Mouse (Mus musculus) E14TG2a.4 (cell line): ENCODE results near the gene Kat2a.

Experiments used
- H3K27me3 ChIP-seq: 2 replicates; pipeline ENCODE4 v1.6.1; 2014; ENCODE audit warnings: low read length, control low read depth; ENCODE audit not compliant: insufficient read depth
- H3K36me3 ChIP-seq: 2 replicates; pipeline ENCODE4 v1.6.1; 2014; ENCODE audit warnings: low read length, control low read depth; ENCODE audit not compliant: insufficient read depth
- H3K4me1 ChIP-seq: replicated peaks from 2 replicates; pipeline ENCODE4 v1.6.1; 2014; ENCODE audit warnings: low read depth, low read length, control low read depth
- H3K4me3 ChIP-seq: replicated peaks from 2 replicates; pipeline ENCODE4 v1.5.1; 2014; ENCODE audit warnings: mild to moderate bottlenecking, low read length
- H3K9me3 ChIP-seq: 2 replicates; pipeline ENCODE4 v1.6.1; 2014; ENCODE audit warnings: low read length, control low read depth
- CTCF ChIP-seq: conservative IDR thresholded peaks from 2 replicates; pipeline ENCODE4 v1.5.1; 2014; ENCODE audit warnings: low read length
- NANOG ChIP-seq: IDR thresholded peaks from 2 replicates; pipeline ENCODE4 v1.6.1; 2014; ENCODE audit warnings: borderline replicate concordance, low read length, mixed read lengths
- POU5F1 ChIP-seq: IDR thresholded peaks from 2 replicates; pipeline ENCODE4 v1.6.1; 2014; ENCODE audit warnings: low read length, borderline replicate concordance

Gene Kat2a

DNA sequence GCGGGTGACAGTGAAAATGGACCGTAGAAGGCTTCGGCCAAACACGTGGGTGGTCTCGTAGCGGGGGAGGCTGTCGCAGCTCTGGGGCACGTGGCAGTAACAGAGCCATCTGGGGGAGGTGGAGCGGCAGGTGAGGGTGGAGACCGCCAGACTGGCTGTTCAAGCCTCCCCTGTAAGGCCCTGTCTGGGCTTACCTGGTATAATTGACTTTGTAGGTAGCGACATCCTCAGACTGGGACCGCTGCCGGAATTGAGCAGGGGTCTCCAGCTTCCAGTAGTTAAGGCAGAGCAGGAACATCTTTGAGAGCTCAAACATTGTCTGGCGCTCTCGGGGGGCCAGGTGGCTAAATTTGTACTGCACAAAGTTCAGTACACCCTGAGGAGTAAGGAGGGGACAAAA lies 1.7 kb downstream of the Kat2a start:
- TF ChIP-seq NANOG = no peak
- TF ChIP-seq POU5F1 = no peak
- no peak for TF ChIP-seq CTCF
- H3K27me3 ChIP-seq = no peaks in the 10 kb centered on the region
- peak overlapping the region; percentile 94; the same call in 1 of the 2 replicates for H3K4me3 ChIP-seq
- peaks cover 74% of the 10 kb centered on the region for H3K4me1 ChIP-seq
- peaks cover 67% of the 10 kb centered on the region for H3K36me3 ChIP-seq
- no peaks in the 10 kb centered on the region for H3K9me3 ChIP-seq

- peaks cover 69% of the 10 kb centered on the region for H3K4me1 ChIP-seq
- TF ChIP-seq POU5F1 (no peak), CTCF (no peak), NANOG (no peak)
- peaks cover 70% of the 10 kb centered on the region for H3K36me3 ChIP-seq
- no peaks in the 10 kb centered on the region for H3K27me3 ChIP-seq
- H3K9me3 ChIP-seq = no peaks in the 10 kb centered on the region
- H3K4me3 ChIP-seq = no peak overlapping the region; the same call in 1 of the 2 replicates
Observed at GRCm38 (mm10) chr11:100709201-100709810, 3.0 kb downstream of the Kat2a start.

- Histone ChIP-seq H3K4me1 (peaks cover 64% of the 10 kb centered on the region), H3K4me3 (no peak overlapping the region), H3K27me3 (no peaks in the 10 kb centered on the region)
Observed at GRCm38 (mm10) chr11:100705095-100705747, 7.0 kb downstream of the Kat2a start.

DNA sequence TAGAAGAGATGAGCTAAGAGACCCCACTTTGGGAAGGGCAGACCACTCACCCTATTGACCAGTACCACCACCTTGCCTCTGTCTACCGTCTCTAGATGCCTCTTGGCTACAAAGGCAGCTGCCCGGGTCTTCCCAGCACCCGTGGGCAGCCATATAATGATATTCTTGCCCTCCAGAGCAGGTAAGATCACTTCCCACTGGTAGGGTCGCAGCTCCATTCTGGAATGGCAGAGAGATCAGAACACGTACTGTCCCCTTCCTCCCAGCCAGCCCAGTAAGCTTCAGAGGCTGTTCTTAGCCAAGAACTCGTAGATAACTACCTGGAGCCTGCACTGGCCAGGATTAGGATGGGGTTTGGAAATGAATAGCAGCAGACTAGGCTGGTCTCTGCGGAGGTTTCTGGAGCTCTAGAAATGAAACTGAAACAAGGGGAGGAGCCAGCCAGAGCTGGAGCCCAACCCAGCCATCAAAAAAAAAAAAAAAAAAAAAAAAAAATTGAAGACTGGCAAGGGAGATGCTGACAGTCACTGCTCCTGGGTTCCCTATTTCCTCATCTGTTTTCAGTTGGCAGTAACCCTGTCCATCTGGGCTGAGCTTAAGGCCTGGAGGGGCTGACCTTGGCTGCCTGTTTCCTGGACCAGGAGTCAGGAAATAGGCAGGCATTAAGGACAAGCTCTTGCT lies 8.3 kb downstream of the Kat2a start, which contains the start of gene Dhx58:
Gene Dhx58, minus strand, starts transcription at position 421 of the 681 bp plus-strand sequence.
- TF ChIP-seq CTCF (no peak), POU5F1 (no peak), NANOG (no peak)
- H3K4me1 ChIP-seq = peaks cover 51% of the 10 kb centered on the region
- H3K27me3 ChIP-seq = 0 out of 2 replicates have a peak, but pooled peaks cover 5% of the 10 kb centered on the region
- peaks cover 48% of the 10 kb centered on the region for H3K36me3 ChIP-seq
- no peaks in the 10 kb centered on the region for H3K9me3 ChIP-seq
- no peak within 1 kb of the TSS for H3K4me3 ChIP-seq

More at GRCm38 (mm10) chr11:100705095-100705747, 7.0 kb downstream of the Kat2a start:
- no peaks in the 10 kb centered on the region for H3K9me3 ChIP-seq
- peaks cover 61% of the 10 kb centered on the region for H3K36me3 ChIP-seq
- no peak for TF ChIP-seq NANOG
- no peak for TF ChIP-seq CTCF
- no peak for TF ChIP-seq POU5F1

DNA sequence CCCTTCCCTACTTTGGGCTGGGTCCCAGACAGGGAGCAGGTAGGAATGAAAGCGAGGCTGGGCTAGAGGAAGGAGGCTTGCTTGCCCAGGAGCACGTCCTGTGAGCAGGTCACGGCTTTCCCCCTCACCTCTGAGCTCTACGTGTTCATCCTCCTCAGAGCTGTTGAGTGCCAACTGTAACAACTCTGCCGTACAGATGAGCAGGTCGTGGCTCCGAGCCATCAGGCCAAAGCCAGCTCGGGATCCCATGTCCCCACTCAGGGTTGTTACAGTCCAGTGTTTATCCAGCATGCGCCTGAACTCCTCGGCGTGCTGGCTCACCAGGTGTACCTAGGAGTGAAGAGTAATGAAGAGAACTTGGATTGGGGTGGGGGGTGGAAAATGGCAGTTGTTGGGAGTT lies 8.9 kb downstream of the Kat2a start:
- peaks cover 42% of the 10 kb centered on the region for H3K36me3 ChIP-seq
- no peak overlapping the region for H3K4me3 ChIP-seq
- peaks cover 7% of the 10 kb centered on the region; the same call in 1 of the 2 replicates for H3K27me3 ChIP-seq
- H3K9me3 ChIP-seq = no peaks in the 10 kb centered on the region
- TF ChIP-seq NANOG (no peak), POU5F1 (no peak), CTCF (no peak)
- H3K4me1 ChIP-seq = peaks cover 45% of the 10 kb centered on the region

DNA sequence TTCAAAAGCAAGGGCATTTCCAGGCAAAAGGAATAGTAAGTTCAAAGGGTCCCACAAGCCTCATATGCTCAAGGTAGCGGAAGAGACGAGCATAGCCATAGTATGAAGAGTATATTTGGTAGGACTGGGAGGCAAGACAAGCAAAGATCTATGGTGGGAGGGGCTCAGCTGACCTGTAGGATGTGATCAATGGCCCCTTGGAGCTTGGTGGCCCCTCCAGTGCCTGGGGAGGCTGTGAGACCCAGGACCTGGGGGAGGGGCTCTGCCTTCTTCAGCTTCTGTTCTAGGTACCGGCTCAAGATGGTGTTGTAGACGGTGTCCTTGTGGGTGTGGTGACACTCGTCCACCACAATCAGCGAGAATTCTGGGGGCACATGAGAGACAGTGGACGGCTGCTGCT lies 9.4 kb downstream of the Kat2a start:
- TF ChIP-seq NANOG (no peak), CTCF (no peak), POU5F1 (no peak)
- peaks cover 38% of the 10 kb centered on the region for H3K36me3 ChIP-seq
- peaks cover 10% of the 10 kb centered on the region; the same call in 1 of the 2 replicates for H3K27me3 ChIP-seq
- no peaks in the 10 kb centered on the region for H3K9me3 ChIP-seq
- H3K4me1 ChIP-seq = peaks cover 40% of the 10 kb centered on the region
- H3K4me3 ChIP-seq = no peak overlapping the region

DNA sequence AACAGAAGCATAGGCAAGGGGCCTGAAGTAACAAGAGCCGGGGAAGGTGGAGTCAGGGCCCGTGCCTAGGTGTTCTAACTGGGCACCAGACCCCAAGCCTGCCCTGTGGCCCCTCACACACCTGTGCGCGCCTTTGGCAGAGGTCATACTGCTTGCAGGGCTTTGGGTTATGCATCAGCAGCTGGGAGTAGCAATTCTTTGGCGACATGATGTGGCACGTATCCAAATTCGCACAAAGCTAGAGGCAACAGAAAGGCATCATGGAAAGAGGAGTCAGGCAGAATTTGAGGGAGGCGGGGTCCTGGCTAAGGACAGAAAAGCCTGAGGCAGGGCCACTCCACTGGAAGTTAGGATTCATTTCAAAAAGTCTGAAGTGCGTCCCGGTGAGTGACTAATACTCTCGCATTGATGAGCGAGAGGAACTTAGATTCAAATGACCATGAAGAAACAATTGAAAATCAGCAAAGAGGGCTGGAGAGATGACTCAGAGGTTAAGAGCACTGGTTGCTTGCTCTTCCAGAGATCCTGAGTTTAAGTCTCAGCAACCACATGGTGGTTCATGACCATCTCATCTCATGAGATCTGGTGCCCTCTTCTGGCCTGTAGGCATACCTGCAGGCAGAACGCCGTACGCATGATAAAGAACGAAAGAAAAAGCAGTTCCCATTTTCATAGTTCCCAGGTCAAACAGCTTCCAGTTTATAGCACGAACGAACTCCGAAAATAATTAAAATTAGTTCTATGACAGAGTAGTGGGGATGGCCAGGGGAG lies 10.0 kb downstream of the Kat2a start:
- H3K4me3 ChIP-seq = peak overlapping the region; percentile 13; the same call in 1 of the 2 replicates
- peaks cover 31% of the 10 kb centered on the region for H3K36me3 ChIP-seq
- H3K4me1 ChIP-seq = peaks cover 38% of the 10 kb centered on the region
- H3K27me3 ChIP-seq = peaks cover 10% of the 10 kb centered on the region; the same call in 1 of the 2 replicates
- TF ChIP-seq CTCF = peak; percentile 85
- TF ChIP-seq POU5F1 = no peak
- H3K9me3 ChIP-seq = no peaks in the 10 kb centered on the region

DNA sequence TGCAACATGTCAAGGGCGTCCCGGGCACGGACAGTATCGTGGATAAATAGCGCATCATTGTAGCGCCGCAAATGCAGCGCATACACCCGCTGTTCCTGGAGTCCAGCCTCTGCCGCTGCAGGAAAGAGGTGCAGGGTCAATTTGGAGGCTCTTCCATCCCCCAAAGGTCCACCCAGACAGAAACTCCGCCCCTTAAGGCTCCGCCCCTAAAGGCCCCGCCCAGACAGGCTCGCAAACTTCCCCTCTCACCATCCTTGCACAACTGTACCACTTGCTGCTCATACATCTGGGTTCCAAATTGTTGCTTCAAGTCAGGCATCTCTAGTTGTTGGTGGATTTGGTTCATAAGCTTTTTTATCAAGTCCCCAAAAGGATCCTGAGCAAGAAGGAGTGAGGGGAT lies 11.0 kb downstream of the Kat2a start:
- Histone ChIP-seq H3K27me3 (peaks cover 10% of the 10 kb centered on the region; the same call in 1 of the 2 replicates), H3K4me3 (peak overlapping the region; percentile 41), H3K4me1 (peaks cover 41% of the 10 kb centered on the region), H3K36me3 (peaks cover 22% of the 10 kb centered on the region), H3K9me3 (no peaks in the 10 kb centered on the region)
- TF ChIP-seq CTCF = no peak
- TF ChIP-seq POU5F1 = no peak
- TF ChIP-seq NANOG = no peak
